Mouse (Mus musculus) CD4-positive, CD25-positive, alpha-beta regulatory T cell (primary cell): ENCODE measurements around the gene Gsg1l. TPM values are rescaled to one million over a fixed set of nuclear protein-coding genes. Genes with fewer than 3 reads are reported as not detected.

Source experiments
- polyA plus RNA-seq: library from polyadenylated mRNA; unstranded; fragments of 100-300 nt; shearing (Covaris generic); gene quantifications from one replicate; pipeline ENCODE4 v1.2.1, GENCODE M21; 2017

Gsg1l gene
- polyA plus RNA-seq: not detected

GRCm38 (mm10) chr7:126082286-126082741 is at the start of gene Gsg1l:
Gsg1l (minus strand) TSS chr7:126082411.

Other genes starting within 250 kb of the Gsg1l start
- 226 TPM for gene Xpo6, start 118.1 kb upstream of the Gsg1l start, polyA plus RNA-seq
- gene Sbk1, start 190.2 kb upstream of the Gsg1l start, polyA plus RNA-seq: 65.8 TPM